Mouse (Mus musculus): ENCODE results near the gene Gm49450. TPM values are rescaled to one million over a fixed set of nuclear protein-coding genes. Genes with fewer than 3 reads are reported as not detected.
A peak's percentile ranks its signal among the peaks of the same experiment; 100 is the strongest.

Gene Gm49450
- not detected in 2 replicates for polyA plus RNA-seq (2016; fragmentation: Nextera tagmentation; extraction: Ambion mirVana)

GRCm38 (mm10) chr15:98953401-98954356 is at the start of gene Gm49450, which contains the start of gene Tuba1a:
Gene Gm49450, minus strand, starts transcription at chr15:98953551.
Gene Tuba1a, minus strand, starts transcription at chr15:98953703.
- peak; percentile 96 for ATAC-seq (ENCODE audit: low FRiP score)

GRCm38 (mm10) chr15:99001451-99001931 is 48.1 kb upstream of the Gm49450 start:
- peak overlapping the region; percentile 48; the same call in 1 of the 2 replicates for H3K27ac ChIP-seq

More at GRCm38 (mm10) chr15:98953401-98954356, at the start of gene Gm49450, which contains the start of gene Tuba1a:
- 2% methylated on average over 28 of the region's 28 CpGs for WGBS
- peaks cover 10% of the 10 kb centered on the region for H3K36me3 ChIP-seq
- H3K9ac ChIP-seq = peak within 1 kb of the TSS; percentile 100
- H3K27ac ChIP-seq = peak within 1 kb of the TSS; percentile 100
- peaks cover 8% of the 10 kb centered on the region for H3K4me1 ChIP-seq
- no peaks in the 10 kb centered on the region for H3K9me3 ChIP-seq (replicated peaks)
- H3K4me3 ChIP-seq = peak within 1 kb of the TSS; percentile 90
- no peaks in the 10 kb centered on the region for H3K27me3 ChIP-seq
- peak within 1 kb of the TSS; percentile 67 for H3K4me2 ChIP-seq (replicated peaks)

GRCm38 (mm10) chr15:99000535-99001283 is 47.4 kb upstream of the Gm49450 start:
- peak overlapping the region; percentile 48; the same call in 1 of the 2 replicates for H3K27ac ChIP-seq
- no peak overlapping the region for H3K9ac ChIP-seq
- 44% methylated on average over 14 of the region's 14 CpGs for WGBS

More at GRCm38 (mm10) chr15:99001451-99001931, 48.1 kb upstream of the Gm49450 start:
- 0 out of 2 replicates have a peak, but pooled peaks cover 5% of the 10 kb centered on the region for H3K27me3 ChIP-seq
- H3K9me3 ChIP-seq (replicated peaks) = 0 out of 2 replicates have a peak, but pooled peaks cover 5% of the 10 kb centered on the region
- H3K4me1 ChIP-seq = peaks cover 22% of the 10 kb centered on the region
- peak overlapping the region; percentile 43 for H3K4me2 ChIP-seq (replicated peaks)
- H3K36me3 ChIP-seq = no peaks in the 10 kb centered on the region
- ATAC-seq (ENCODE audit: low FRiP score) = peak; percentile 41; the same call in 1 of the 2 replicates
- 9% methylated on average over 17 of the region's 17 CpGs for WGBS
- H3K9ac ChIP-seq = peak overlapping the region; percentile 24; the same call in 1 of the 2 replicates
- H3K4me3 ChIP-seq = peak overlapping the region; percentile 6

DNA sequence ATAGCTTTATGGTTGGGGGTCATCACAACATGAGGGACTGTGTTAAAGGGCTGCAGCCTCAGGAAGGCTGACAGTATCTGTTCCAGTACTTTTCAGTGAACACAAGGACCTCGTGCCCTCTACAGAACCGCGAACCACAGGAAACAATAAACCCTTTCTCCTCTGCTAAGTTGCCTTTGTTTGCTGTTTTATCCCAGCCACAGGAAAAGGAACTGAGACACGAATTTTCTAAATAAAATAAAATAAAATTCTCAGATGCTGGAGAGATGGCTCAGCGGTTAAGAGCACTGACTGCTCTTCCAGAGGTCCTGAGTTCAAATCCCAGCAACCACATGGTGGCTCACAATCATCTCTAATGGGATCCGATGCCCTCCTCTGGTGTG is 45.4 kb upstream of the Gm49450 start:
- Histone ChIP-seq H3K4me2 (replicated peaks) (no peak overlapping the region), H3K9me3 (replicated peaks) (0 out of 2 replicates have a peak, but pooled peaks cover 4% of the 10 kb centered on the region), H3K27me3 (0 out of 2 replicates have a peak, but pooled peaks cover 5% of the 10 kb centered on the region), H3K36me3 (no peaks in the 10 kb centered on the region), H3K4me1 (peaks cover 28% of the 10 kb centered on the region), H3K4me3 (no peak overlapping the region), H3K27ac (no peak overlapping the region), H3K9ac (no peak overlapping the region)
- no peak for ATAC-seq (ENCODE audit: low FRiP score)
- WGBS = 36% methylated on average over 6 of the region's 6 CpGs

More at GRCm38 (mm10) chr15:99000535-99001283, 47.4 kb upstream of the Gm49450 start:
- Histone ChIP-seq H3K9me3 (replicated peaks) (0 out of 2 replicates have a peak, but pooled peaks cover 5% of the 10 kb centered on the region), H3K4me2 (replicated peaks) (peak overlapping the region; percentile 43; the same call in 1 of the 2 replicates), H3K4me3 (no peak overlapping the region), H3K36me3 (no peaks in the 10 kb centered on the region), H3K4me1 (peaks cover 22% of the 10 kb centered on the region), H3K27me3 (0 out of 2 replicates have a peak, but pooled peaks cover 5% of the 10 kb centered on the region)
- no peak for ATAC-seq (ENCODE audit: low FRiP score)

DNA sequence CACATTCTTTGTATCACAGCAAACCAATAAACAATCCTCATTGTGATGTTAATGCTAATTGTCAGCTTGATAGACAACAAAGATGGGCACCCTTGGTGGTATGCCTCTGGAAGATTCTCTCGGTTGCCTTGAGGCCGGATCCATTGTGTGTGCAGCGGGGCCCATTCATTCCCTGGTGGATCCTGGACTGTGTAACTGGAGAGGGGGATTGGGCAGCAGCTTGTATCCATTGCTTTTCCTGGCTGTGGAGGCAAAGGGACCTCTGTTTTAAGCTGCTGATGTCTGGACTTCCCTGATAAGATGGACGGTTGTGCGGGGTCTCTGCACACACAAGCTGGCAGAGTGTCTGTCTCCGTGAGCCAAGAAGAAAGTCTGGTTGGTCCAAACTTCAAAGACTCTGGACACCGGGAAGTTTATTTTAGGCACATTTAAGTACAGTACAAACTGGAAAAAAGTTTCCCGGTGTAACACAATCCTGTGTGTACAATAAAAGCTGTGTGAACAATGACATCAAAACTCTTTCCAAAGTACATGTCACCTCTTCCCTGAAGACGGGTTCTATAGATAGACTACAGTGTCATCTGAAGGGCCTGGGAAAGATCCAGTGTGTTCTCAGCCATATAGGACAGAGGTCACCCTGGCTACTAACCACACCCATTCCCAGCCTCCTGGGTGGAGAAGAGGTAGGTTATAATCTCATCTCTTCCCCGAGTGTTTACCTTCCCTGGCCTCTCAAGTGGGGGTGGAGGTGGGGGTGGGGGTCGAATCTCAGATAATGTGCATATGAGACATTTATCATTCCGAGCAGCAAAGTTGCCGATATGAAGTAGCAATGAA is 44.8 kb upstream of the Gm49450 start:
- 49% methylated on average over 13 of the region's 13 CpGs for WGBS
- Histone ChIP-seq H3K4me2 (replicated peaks) (no peak overlapping the region), H3K9ac (no peak overlapping the region), H3K4me3 (no peak overlapping the region), H3K27ac (no peak overlapping the region), H3K27me3 (0 out of 2 replicates have a peak, but pooled peaks cover 5% of the 10 kb centered on the region), H3K9me3 (replicated peaks) (no peaks in the 10 kb centered on the region), H3K36me3 (no peaks in the 10 kb centered on the region), H3K4me1 (peaks cover 32% of the 10 kb centered on the region)
- ATAC-seq (ENCODE audit: low FRiP score) = no peak

DNA sequence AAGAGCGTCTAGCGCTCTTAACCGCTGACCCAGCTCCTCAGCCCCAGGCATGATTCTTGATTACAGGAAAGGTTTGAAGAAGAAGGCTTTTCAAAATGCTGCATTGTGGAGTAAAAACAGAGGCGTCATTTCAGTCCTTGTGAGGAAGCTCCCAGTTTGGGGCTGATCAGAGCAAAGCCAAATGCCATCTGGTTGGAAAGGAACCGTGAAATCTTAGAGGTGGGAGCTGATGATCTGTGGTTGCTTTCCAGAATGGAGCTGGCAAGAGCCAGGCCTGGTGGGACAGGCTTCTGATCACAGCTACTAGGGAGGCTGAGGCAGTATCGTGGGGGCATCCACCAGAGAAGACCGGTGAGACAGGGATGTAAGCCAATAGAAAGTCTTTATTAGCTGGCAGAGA is 43.5 kb upstream of the Gm49450 start:
- 80% methylated on average over 7 of the region's 7 CpGs for WGBS
- Histone ChIP-seq H3K4me3 (no peak overlapping the region), H3K4me1 (peaks cover 39% of the 10 kb centered on the region), H3K27me3 (no peaks in the 10 kb centered on the region), H3K9me3 (replicated peaks) (no peaks in the 10 kb centered on the region), H3K9ac (no peak overlapping the region), H3K4me2 (replicated peaks) (no peak overlapping the region), H3K27ac (peak overlapping the region; percentile 9; the same call in 1 of the 2 replicates), H3K36me3 (no peaks in the 10 kb centered on the region)
- ATAC-seq (ENCODE audit: low FRiP score) = no peak

- Histone ChIP-seq H3K4me3 (no peak overlapping the region), H3K9me3 (replicated peaks) (no peaks in the 10 kb centered on the region), H3K4me1 (peaks cover 47% of the 10 kb centered on the region), H3K9ac (no peak overlapping the region), H3K36me3 (no peaks in the 10 kb centered on the region), H3K27ac (no peak overlapping the region), H3K4me2 (replicated peaks) (no peak overlapping the region), H3K27me3 (no peaks in the 10 kb centered on the region)
- WGBS = 84% methylated on average over 9 of the region's 9 CpGs
- no peak for ATAC-seq (ENCODE audit: low FRiP score)
Measured at GRCm38 (mm10) chr15:98994957-98995520, 41.7 kb upstream of the Gm49450 start.

DNA sequence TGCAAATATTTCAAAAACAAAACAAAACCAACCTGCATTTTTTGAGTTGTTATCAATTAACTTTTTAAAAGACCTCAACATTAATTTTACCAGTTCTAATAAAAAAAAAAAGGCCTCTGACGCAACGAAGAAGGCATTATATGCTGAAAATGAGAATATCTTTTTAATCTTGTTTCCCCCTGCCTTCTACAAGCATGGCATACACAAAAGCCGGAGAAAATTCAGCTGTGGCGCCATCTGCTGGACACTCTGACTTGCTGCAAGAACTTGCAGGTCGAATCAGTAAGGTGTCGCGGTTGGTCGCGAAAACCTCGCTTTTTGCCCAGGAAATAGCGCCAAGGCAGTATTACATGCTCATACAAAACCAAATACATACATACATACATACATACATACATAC is 40.5 kb upstream of the Gm49450 start:
- peak overlapping the region; percentile 99 for H3K27ac ChIP-seq
- peak overlapping the region; percentile 63 for H3K4me2 ChIP-seq (replicated peaks)
- no peaks in the 10 kb centered on the region for H3K27me3 ChIP-seq
- no peak for ATAC-seq (ENCODE audit: low FRiP score)
- H3K4me3 ChIP-seq = no peak overlapping the region
- peaks cover 59% of the 10 kb centered on the region for H3K4me1 ChIP-seq
- H3K36me3 ChIP-seq = no peaks in the 10 kb centered on the region
- H3K9me3 ChIP-seq (replicated peaks) = no peaks in the 10 kb centered on the region
- 2% methylated on average over 11 of the region's 11 CpGs for WGBS
- H3K9ac ChIP-seq = no peak overlapping the region; the same call in 1 of the 2 replicates

- Histone ChIP-seq H3K9me3 (replicated peaks) (no peaks in the 10 kb centered on the region), H3K9ac (peak overlapping the region; percentile 70), H3K27ac (peak overlapping the region; percentile 99), H3K36me3 (no peaks in the 10 kb centered on the region), H3K27me3 (no peaks in the 10 kb centered on the region), H3K4me1 (peaks cover 63% of the 10 kb centered on the region), H3K4me2 (replicated peaks) (peak overlapping the region; percentile 63), H3K4me3 (peak overlapping the region; percentile 36)
- 5% methylated on average over 35 of the region's 35 CpGs for WGBS
- ATAC-seq (ENCODE audit: low FRiP score) = peak; percentile 82
Measured at GRCm38 (mm10) chr15:98993093-98993793, 39.9 kb upstream of the Gm49450 start.

DNA sequence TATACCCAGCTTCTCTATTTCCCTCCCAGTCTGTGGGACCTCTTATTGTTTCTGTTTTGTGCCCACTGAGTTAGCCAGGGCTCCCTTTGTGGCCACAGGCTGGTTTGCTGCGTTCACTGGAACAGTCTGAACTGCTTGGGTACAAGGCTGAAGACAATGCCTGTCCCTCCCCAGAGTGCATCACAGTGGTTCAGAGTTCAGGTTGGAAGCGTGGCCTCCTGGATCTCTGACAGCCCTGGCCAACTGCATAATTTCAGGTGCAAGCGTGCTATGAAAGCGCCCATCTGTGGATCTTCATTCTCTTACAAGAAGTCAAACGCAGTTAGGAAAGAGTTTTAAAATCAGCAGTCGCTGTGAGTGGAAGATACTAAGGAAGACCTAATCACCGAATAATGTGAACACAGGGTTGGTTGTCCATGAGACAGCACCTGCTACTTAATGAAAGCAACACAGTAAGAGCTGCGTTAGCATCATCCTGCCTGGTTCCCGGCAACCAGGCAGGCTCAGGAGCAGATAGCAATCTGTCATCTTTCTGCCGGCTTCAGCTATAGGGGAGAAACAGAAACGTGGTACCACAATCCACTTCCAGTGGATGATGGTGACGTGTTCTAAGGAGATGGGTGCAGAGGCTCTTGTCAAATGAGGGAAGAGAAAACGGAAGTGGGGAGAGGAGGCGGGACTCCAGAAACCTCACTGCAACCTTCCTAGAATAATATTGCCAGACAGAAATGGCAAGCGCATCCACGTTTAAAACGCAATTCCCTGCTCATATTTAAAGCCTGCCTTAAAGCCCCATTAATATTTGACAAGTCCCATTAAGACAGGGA is 38.9 kb upstream of the Gm49450 start:
- H3K36me3 ChIP-seq = no peaks in the 10 kb centered on the region
- no peaks in the 10 kb centered on the region for H3K27me3 ChIP-seq
- H3K4me3 ChIP-seq = peak overlapping the region; percentile 36
- WGBS = 23% methylated on average over 17 of the region's 17 CpGs
- H3K27ac ChIP-seq = peak overlapping the region; percentile 99
- peak; percentile 70 for ATAC-seq (ENCODE audit: low FRiP score)
- H3K9ac ChIP-seq = peak overlapping the region; percentile 70
- peak overlapping the region; percentile 63 for H3K4me2 ChIP-seq (replicated peaks)
- H3K9me3 ChIP-seq (replicated peaks) = no peaks in the 10 kb centered on the region
- peaks cover 67% of the 10 kb centered on the region for H3K4me1 ChIP-seq
